Mouse (Mus musculus): Measurements from ENCODE around the gene Fntb.
A peak's percentile ranks its signal among the peaks of the same experiment; 100 is the strongest.

Gene Fntb

DNA sequence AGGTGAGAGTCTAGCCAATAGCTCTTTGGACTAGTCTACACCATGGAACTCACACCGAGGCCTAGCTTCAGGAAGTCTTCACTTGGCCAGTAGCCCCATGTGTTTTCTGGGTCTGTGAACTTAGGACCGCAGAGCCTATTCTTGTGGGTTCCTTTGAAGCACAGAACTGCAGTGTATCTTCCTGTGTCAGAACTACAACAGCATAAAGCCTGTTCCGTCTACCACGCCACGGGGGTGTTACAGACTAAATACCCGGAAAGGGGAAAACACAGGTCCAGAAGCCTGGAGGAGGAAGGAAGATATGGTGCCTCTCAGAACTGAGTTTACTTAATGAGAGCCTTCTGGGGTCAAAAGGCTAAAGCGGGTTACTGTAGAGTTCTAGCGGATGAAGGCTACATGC is 157.7 kb downstream of the Fntb start:
- DNase-seq (ENCODE audit: low spot score), result no peak

DNA sequence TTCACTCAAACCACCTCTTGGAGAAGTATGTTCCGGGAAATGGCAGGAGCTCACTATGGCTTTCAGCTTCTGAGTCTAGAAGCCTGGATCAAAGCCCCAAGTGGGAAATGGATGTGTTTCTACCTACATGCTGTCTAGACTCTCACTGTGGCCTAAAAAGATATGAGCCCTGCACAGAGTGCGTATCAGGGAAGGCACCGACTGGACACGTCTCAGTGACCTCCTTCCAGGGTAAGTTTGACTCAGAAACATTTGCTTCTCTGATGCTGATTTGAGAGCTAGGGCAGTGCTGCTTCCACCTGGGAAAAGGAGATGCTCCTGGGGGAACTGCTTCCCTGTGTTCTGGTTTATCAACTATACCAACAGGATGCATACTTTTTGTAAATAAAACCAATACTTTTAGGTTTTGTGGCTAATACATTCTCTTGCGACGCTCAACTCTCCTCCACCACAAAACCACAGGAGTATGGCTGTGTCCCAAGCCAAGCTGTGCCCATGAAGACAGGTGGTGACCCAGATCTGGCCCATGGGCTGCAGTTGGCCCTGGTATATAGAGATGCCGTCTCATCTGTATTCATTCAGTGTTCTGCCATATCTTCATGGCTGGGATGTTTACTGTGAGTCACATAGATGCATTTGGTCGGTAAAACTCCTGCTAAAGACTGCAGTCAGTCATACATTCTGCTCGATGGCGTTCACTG is 159.7 kb downstream of the Fntb start:
- no peak for DNase-seq (ENCODE audit: low spot score)

GRCm38 (mm10) chr12:76926338-76926945 is 161.1 kb downstream of the Fntb start:
- no peak for DNase-seq (ENCODE audit: low spot score)

GRCm38 (mm10) chr12:76927012-76927411 is 161.6 kb downstream of the Fntb start:
- no peak for DNase-seq (ENCODE audit: low spot score)

GRCm38 (mm10) chr12:76927539-76927938 is 162.2 kb downstream of the Fntb start:
- no peak for DNase-seq (ENCODE audit: low spot score)

DNA sequence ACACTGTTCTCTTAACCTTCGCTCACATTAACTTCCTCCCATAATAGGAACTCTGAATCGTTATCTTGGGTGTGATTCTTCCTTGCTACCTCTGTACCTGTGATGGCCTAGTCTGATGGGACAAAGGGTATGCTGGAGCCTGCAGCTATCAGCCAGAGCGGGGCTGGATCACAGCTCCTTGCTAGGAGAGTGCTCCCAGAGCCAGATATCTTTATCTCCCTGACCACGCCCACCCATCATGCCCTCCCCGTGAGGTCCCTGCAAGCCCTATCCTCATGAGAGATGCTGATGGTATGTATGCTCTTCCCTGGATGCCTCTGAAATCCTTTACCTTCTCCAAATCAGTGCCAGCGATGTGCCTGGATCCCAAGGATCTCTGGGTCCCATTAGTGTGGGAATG is 164.8 kb downstream of the Fntb start:
- no peak for DNase-seq (ENCODE audit: low spot score)

DNA sequence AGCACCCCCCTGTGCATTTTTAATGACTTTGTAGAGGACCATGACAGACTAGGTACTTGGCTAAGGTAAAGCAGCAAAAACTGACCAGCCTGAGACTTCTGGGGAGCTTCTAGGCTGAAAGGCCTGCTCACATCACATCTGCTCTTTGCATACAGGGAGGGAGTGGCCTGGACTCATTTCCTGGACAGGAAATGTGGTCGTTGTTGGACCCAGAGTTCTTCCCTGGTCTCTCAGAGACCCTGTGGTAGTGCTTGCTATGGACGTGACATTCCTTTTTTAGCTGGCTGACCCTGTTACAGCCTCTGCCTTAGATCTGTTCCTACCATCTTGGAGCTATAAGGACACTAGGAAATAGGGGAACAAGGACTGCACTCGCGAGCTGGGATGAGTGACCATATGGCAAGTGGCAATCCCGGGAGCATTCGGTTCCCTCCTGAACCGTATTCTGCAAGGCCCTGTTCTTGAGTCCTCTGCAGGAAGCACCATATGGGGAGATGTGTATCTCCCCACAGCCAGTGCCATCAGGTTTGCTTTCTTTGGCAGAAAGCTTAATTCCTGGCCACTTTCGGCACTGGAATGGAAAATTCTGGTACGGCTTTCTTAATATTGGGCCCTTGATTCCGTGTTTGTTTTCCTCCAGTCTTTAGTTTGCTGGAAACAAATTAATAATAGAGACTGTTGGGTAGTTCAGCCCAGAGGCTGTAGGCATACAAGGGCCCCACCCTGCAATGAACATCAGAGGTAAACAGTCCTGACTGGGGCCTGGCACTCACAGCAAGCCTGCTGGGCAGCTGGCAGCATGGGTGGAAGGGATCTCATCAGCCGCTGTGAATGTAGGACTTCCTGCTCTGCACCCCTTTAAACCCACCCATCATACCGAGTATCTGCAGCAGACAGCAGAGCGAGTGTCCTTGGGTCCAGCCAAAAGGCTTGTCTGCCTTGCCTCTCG is 166.6 kb downstream of the Fntb start:
- no peak for DNase-seq (ENCODE audit: low spot score)

- no peak for DNase-seq (ENCODE audit: low spot score)
Observed at GRCm38 (mm10) chr12:76932688-76933060, 167.3 kb downstream of the Fntb start.

GRCm38 (mm10) chr12:76934438-76934837 is 169.0 kb downstream of the Fntb start:
- DNase-seq (ENCODE audit: low spot score), result no peak

GRCm38 (mm10) chr12:76936211-76936610 is 170.8 kb downstream of the Fntb start:
- DNase-seq (ENCODE audit: low spot score), result no peak

DNA sequence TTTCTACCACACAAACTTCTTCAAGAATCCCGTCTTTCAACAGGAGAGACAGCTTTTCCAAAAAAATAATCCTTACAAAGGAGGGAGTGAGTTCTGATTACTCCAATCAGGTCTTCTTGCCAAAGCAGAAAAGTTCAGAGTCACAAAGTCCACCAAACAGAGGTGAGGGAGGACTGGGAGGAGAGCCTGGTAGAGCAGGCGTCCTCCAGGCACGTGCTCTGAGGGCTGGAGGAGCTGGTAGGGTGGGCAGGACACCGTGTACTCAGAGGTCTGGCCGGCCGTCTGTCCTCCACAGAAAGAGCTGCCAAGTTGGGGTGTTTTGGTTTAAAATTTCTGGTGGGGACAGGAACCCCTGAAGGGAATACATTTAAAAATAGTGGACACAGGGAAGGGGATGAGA is 172.6 kb downstream of the Fntb start:
- DNase-seq (ENCODE audit: low spot score), result no peak

GRCm38 (mm10) chr12:76941524-76941923 is 176.1 kb downstream of the Fntb start:
- DNase-seq (ENCODE audit: low spot score), result no peak

GRCm38 (mm10) chr12:76942476-76942875 is 177.1 kb downstream of the Fntb start:
- no peak for DNase-seq (ENCODE audit: low spot score)

GRCm38 (mm10) chr12:76943046-76943445 is 177.7 kb downstream of the Fntb start:
- no peak for DNase-seq (ENCODE audit: low spot score)

GRCm38 (mm10) chr12:76943466-76943865 is 178.1 kb downstream of the Fntb start:
- no peak for DNase-seq (ENCODE audit: low spot score)

GRCm38 (mm10) chr12:76947487-76947886 is 182.1 kb downstream of the Fntb start:
- DNase-seq (ENCODE audit: low spot score), result no peak

DNA sequence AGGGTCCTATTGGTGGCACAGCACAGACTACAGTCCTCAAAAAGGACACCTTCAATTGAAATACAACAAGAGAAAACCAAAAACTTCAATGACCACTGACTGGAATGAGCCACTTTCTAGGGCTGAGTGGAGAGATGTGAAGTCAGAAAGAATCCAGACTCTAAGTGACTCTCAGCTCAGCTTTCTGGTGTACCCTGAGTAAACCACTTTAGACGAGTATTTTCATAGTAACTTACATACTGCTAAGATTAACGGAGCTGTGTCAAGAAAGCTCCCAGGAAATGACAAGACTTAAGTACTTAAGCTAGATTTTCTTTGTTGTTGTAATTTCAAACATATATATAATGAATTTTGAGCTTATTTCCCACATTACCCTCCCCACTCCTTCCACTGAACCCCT is 182.8 kb downstream of the Fntb start:
- no peak for DNase-seq (ENCODE audit: low spot score)

- DNase-seq (ENCODE audit: low spot score), result no peak
Observed at GRCm38 (mm10) chr12:76948781-76949180, 183.4 kb downstream of the Fntb start.

GRCm38 (mm10) chr12:76950330-76950729 is 184.9 kb downstream of the Fntb start:
- DNase-seq (ENCODE audit: low spot score), result no peak

- DNase-seq (ENCODE audit: low spot score), result no peak
Observed at GRCm38 (mm10) chr12:76953750-76954363, 188.5 kb downstream of the Fntb start.

DNA sequence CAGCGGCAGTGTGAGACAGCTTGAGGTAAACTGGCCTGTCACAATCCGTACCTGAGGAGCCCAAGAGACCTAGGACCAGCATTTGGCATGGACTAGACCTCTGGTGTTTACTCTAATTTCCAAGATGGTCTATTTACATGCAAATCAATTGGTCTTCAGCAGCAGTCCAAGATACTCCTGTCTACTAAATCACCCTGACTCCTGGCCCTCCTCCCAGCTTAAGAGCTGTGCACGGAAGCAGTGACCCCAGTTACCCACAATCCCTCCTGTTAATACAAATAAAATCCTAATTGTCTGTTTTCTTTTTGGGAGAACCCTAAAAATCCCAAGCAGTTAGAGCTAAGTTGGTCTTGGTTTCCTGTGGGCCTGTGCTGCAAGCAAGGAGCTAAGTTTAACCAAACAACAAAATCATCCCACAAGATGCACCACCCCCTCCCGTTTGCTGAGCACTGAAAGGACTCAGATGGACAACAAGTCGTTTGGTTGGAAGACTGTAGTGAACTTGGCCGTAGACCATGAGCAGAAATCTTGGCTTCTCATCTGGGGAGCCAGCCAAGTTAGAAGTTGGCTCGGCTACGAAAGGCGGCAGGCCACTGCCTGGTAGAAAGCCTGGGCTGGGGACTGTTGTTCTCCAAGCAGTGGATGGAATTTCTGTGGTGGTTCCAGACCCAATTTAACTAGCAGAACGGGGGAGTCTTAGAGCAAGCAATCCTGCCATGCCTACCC is 189.5 kb downstream of the Fntb start:
- DNase-seq (ENCODE audit: low spot score), result peak; percentile 75

DNA sequence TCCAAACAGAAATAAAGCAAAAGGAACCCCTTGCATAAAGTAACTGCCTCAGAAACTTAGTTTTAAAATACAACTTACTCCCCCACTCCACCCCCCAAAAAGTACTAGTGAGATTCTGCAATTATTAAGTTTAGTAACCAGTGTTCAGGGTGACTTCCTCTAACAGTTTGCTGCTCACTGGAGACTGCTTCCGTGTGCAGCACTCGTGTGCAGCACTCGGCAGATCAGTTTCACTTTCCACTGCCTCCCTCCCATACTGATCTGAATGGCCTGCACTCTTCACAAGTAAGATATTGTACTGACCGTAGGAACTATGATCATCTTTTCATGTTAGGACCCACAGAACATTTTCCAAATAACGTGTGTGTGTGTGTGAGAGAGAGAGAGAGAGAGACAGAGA is 192.3 kb downstream of the Fntb start:
- DNase-seq (ENCODE audit: low spot score), result no peak
